Mouse (Mus musculus) E14TG2a.4 (cell line): ENCODE data around the gene Fam174b.

Experiments used
- H3K27me3 ChIP-seq: 2 replicates; pipeline ENCODE4 v1.6.1; 2014; ENCODE audit warnings: low read length, control low read depth; ENCODE audit not compliant: insufficient read depth
- H3K36me3 ChIP-seq: 2 replicates; pipeline ENCODE4 v1.6.1; 2014; ENCODE audit warnings: low read length, control low read depth; ENCODE audit not compliant: insufficient read depth
- H3K4me1 ChIP-seq: replicated peaks from 2 replicates; pipeline ENCODE4 v1.6.1; 2014; ENCODE audit warnings: low read depth, low read length, control low read depth
- H3K4me3 ChIP-seq: replicated peaks from 2 replicates; pipeline ENCODE4 v1.5.1; 2014; ENCODE audit warnings: mild to moderate bottlenecking, low read length
- H3K9me3 ChIP-seq: 2 replicates; pipeline ENCODE4 v1.6.1; 2014; ENCODE audit warnings: low read length, control low read depth
- CTCF ChIP-seq: conservative IDR thresholded peaks from 2 replicates; pipeline ENCODE4 v1.5.1; 2014; ENCODE audit warnings: low read length
- NANOG ChIP-seq: IDR thresholded peaks from 2 replicates; pipeline ENCODE4 v1.6.1; 2014; ENCODE audit warnings: borderline replicate concordance, low read length, mixed read lengths
- POU5F1 ChIP-seq: IDR thresholded peaks from 2 replicates; pipeline ENCODE4 v1.6.1; 2014; ENCODE audit warnings: low read length, borderline replicate concordance

The Fam174b gene

GRCm38 (mm10) chr7:73745903-73746302 is 5.8 kb downstream of the Fam174b start:
- H3K4me3 ChIP-seq, result no peak overlapping the region
- H3K4me1 ChIP-seq, result peaks cover 17% of the 10 kb centered on the region
- H3K27me3 ChIP-seq, result peaks cover 32% of the 10 kb centered on the region
- H3K9me3 ChIP-seq, result no peaks in the 10 kb centered on the region
- H3K36me3 ChIP-seq, result no peaks in the 10 kb centered on the region
- TF ChIP-seq CTCF (no peak), NANOG (no peak), POU5F1 (no peak)

DNA sequence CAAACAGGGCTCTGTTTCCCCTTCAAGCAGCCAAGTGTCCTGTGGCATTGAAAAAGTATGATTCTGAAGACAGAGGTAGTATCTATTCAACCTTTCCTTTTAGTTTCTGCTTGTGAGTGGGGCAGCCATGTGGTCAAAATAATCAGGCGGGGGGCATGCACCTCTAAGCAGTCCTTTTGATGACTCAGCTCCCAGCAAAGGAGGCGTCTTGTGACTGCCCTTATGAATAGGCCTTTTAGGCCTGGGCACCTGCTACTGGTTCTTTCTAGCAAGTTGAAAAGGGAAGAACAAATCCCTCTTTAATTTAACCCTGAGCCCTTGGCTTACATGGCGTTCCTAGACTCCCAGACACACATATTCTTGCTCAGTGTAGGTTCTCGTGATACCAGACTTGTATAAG is 6.7 kb downstream of the Fam174b start:
- no peaks in the 10 kb centered on the region for H3K9me3 ChIP-seq
- TF ChIP-seq POU5F1, result no peak
- TF ChIP-seq NANOG, result no peak
- no peak for TF ChIP-seq CTCF
- no peaks in the 10 kb centered on the region for H3K36me3 ChIP-seq
- H3K27me3 ChIP-seq, result peaks cover 23% of the 10 kb centered on the region
- no peak overlapping the region for H3K4me3 ChIP-seq
- H3K4me1 ChIP-seq, result peaks cover 11% of the 10 kb centered on the region

DNA sequence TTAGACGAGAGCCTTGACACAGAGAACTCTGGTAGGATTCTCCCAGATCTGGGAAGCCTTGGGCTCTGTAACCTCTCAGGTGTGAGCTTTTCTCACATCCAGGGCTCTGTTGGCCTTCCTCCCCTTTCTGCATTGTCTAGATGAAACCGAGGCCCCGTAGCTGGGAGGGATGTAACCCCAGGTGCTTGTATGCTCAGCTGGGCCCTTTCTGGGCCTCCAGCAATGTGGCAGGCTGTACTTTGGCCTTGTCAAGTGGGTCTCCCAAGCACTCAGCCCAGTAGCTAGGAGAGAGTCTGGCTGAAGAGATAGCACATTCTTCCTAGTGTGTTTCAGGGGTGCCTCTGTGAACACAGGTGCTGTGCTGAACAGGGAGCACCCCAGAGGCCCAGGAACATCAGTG is 7.4 kb downstream of the Fam174b start:
- H3K4me1 ChIP-seq, result peaks cover 11% of the 10 kb centered on the region
- no peaks in the 10 kb centered on the region for H3K9me3 ChIP-seq
- H3K36me3 ChIP-seq, result no peaks in the 10 kb centered on the region
- no peak overlapping the region for H3K4me3 ChIP-seq
- TF ChIP-seq CTCF (no peak), POU5F1 (no peak), NANOG (no peak)
- H3K27me3 ChIP-seq, result peaks cover 18% of the 10 kb centered on the region

DNA sequence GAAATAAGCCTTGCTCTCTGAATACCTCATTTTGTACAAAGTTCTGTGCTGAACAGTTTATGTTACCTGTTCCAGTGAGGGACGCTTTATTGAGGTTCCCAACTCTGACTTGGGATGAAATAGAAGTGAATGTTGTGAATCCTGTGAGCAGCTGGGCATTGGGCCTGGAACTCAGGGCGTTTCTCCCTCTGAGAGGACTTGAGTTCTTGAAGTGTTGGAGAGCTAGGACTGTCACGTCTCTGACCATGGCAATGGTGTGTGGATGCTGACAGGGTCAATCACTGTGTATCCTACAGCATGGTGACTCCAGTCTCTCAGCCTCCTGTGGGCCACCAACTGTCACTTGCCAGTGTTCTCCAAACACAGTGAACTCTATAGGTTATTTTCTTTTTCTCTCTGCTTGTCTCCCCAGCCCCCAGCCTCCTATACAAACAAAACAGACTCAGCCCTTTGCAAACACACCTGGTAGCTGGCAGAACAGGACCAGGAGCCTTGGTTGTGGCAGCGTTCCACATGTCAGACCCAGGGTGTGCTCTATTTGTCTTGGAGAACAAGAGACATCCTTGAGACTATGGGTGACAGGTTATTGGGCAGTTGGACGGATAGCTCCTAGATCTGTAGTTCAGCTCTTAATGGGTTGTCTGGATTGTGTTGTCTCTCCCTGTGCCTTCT is 8.5 kb downstream of the Fam174b start:
- no peak for TF ChIP-seq POU5F1
- TF ChIP-seq CTCF, result no peak
- TF ChIP-seq NANOG, result no peak

DNA sequence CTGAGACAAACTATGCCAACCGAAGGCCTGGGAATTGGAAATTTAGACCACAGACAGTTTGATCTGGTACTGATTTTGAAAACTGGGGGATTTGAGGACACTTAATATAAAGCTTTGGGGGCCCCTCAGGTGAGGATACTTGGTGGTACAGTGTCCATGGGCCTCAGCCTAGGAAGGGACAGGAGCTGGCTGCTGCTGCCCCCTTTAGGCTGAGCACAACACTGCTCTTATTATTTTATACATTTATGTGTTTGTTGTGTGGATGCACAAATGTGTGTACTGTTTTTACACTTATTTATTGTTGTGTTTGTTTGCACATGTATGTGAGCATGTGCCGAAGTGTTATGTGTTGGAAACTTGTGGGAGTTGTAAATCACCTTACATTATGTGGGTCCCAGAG is 9.2 kb downstream of the Fam174b start:
- no peaks in the 10 kb centered on the region for H3K36me3 ChIP-seq
- no peaks in the 10 kb centered on the region for H3K9me3 ChIP-seq
- TF ChIP-seq CTCF, result no peak
- TF ChIP-seq NANOG, result no peak
- no peak for TF ChIP-seq POU5F1
- no peaks in the 10 kb centered on the region for H3K4me1 ChIP-seq
- peaks cover 3% of the 10 kb centered on the region for H3K27me3 ChIP-seq
- H3K4me3 ChIP-seq, result no peak overlapping the region

More for the DNA sequence above, 8.5 kb downstream of the Fam174b start:
- H3K36me3 ChIP-seq, result no peaks in the 10 kb centered on the region
- no peaks in the 10 kb centered on the region for H3K9me3 ChIP-seq
- peaks cover 4% of the 10 kb centered on the region; the same call in 1 of the 2 replicates for H3K4me1 ChIP-seq
- H3K27me3 ChIP-seq, result peaks cover 10% of the 10 kb centered on the region
- H3K4me3 ChIP-seq, result no peak overlapping the region

DNA sequence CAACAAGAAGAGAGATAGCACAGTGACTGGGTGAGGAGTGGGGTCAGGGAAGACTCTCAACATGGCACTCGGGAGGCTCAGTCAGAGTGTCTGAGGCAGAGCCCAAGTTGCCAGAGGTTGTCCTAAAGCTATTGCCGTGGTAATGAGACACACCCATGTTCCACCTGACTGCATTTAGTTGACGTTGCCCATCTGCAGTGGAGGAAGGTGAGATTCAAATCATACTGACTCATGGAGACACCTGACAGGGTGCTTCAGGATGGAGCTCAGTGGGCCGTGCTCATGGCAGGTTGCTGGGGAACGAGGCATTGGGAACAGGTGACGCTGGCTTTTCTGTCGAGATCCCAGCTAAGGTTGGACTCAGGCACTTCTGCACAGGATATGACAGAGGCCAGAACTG is 9.9 kb downstream of the Fam174b start:
- no peak for TF ChIP-seq NANOG
- TF ChIP-seq POU5F1, result no peak
- TF ChIP-seq CTCF, result no peak

GRCm38 (mm10) chr7:73753598-73753997 is 13.5 kb downstream of the Fam174b start:
- 0 out of 2 replicates have a peak, but pooled peaks cover 2% of the 10 kb centered on the region for H3K4me1 ChIP-seq
- no peaks in the 10 kb centered on the region for H3K27me3 ChIP-seq
- peaks cover 7% of the 10 kb centered on the region; the same call in 1 of the 2 replicates for H3K9me3 ChIP-seq
- H3K4me3 ChIP-seq, result no peak overlapping the region
- TF ChIP-seq CTCF (no peak), POU5F1 (no peak), NANOG (no peak)
- no peaks in the 10 kb centered on the region for H3K36me3 ChIP-seq

More for the DNA sequence above, 9.9 kb downstream of the Fam174b start:
- Histone ChIP-seq H3K4me1 (no peaks in the 10 kb centered on the region), H3K9me3 (no peaks in the 10 kb centered on the region), H3K36me3 (no peaks in the 10 kb centered on the region), H3K27me3 (peaks cover 3% of the 10 kb centered on the region; the same call in 1 of the 2 replicates), H3K4me3 (no peak overlapping the region)

GRCm38 (mm10) chr7:73755377-73756110 is 15.4 kb downstream of the Fam174b start:
- H3K36me3 ChIP-seq, result no peaks in the 10 kb centered on the region
- H3K27me3 ChIP-seq, result peaks cover 2% of the 10 kb centered on the region; the same call in 1 of the 2 replicates
- H3K9me3 ChIP-seq, result peaks cover 7% of the 10 kb centered on the region; the same call in 1 of the 2 replicates
- 0 out of 2 replicates have a peak, but pooled peaks cover 2% of the 10 kb centered on the region for H3K4me1 ChIP-seq
- TF ChIP-seq CTCF, result no peak
- TF ChIP-seq NANOG, result no peak
- no peak for TF ChIP-seq POU5F1
- no peak overlapping the region for H3K4me3 ChIP-seq
